Mouse (Mus musculus): ENCODE results near the gene Srpk2.

- TF ChIP-seq CTCF (IDR thresholded peaks at IDR 0.05) (no peak), EP300 (IDR thresholded peaks at IDR 0.05; ENCODE audit: insufficient read depth, low read depth, low read length) (no peak)
These were observed 177.2 kb downstream of the Srpk2 start for GRCm38 (mm10) chr5:23507210-23507609.

All from heart, adult 2 months (tissue).